In the genomic region with DNA sequence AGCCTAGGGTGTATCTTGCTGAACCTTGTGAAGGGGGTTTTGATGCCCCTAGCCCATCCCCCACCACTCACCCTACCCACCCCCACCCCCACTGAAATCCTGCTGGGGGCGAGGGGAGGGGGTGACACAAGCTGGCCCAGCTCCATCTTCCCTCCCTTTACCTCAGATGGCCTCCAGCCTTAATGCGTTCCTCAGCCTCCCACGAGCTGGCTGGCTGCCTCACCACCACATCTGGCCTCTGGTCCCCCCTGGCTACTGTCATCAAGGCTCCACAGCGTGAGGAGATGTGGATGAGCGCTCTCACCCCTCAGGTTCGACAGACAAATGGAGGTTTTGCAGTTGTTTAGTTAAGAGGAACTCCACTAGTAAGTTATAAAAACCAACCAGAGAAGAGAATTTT, we compare ENCODE assay signal across 24 mouse cellular contexts. TPM values are rescaled to one million over a fixed set of nuclear protein-coding genes. Genes with fewer than 3 reads are reported as not detected.
DNase-seq lines count a peak whose midpoint lies in the region; ATAC-seq lines count a peak whose summit lies in the region.
"Had no signal": no experiment of that assay in that cellular context is flagged by ENCODE, and none has a peak within 500 bp of the region (broad histone marks: within the 10 kb centered on the region; RNA-seq: fewer than 3 reads in every experiment).

No protein-coding gene starts in this region.

- no peak overlapping the region for H3K4me3 ChIP-seq in midbrain, embryonic 13.5 days (replicated peaks)
- H3K4me3 ChIP-seq: heart, adult 2 months; heart, embryonic 15.5 days; hindbrain, embryonic 12.5 days; layer of hippocampus, adult 2 months; midbrain, embryonic 10.5 days had no signal

- H3K27ac ChIP-seq in midbrain, embryonic 13.5 days, result no peak overlapping the region
- H3K27ac ChIP-seq: heart, adult 2 months; heart, embryonic 15.5 days; hindbrain, embryonic 12.5 days; layer of hippocampus, adult 2 months; macrophage; midbrain, embryonic 10.5 days had no signal

- 45% methylated on average over 6 of the region's 6 CpGs for WGBS in midbrain, embryonic 13.5 days

- no peak overlapping the region for H3K9ac ChIP-seq in midbrain, embryonic 13.5 days (replicated peaks)
- H3K9ac ChIP-seq: heart, embryonic 15.5 days; hindbrain, embryonic 12.5 days had no signal

- H3K9me3 ChIP-seq in midbrain, embryonic 13.5 days, result no peaks in the 10 kb centered on the region
- H3K9me3 ChIP-seq: heart, embryonic 15.5 days; hindbrain, embryonic 12.5 days; midbrain, embryonic 10.5 days had no signal

- H3K4me2 ChIP-seq in midbrain, embryonic 13.5 days (replicated peaks), result no peak overlapping the region
- H3K4me2 ChIP-seq: heart, embryonic 15.5 days; hindbrain, embryonic 12.5 days had no signal

- peaks cover 9% of the 10 kb centered on the region; the same call in 1 of the 2 replicates for H3K4me1 ChIP-seq in midbrain, embryonic 13.5 days (replicated peaks)
- H3K4me1 ChIP-seq: heart, embryonic 15.5 days had no signal

- peak; percentile 44 to 56 for DNase-seq in cerebellum, postnatal 10 days
- no peak for DNase-seq in cerebellum, adult 18-20 months
- DNase-seq in heart, postnatal 4 days, result peak; percentile 11
- DNase-seq in heart, adult 18-20 months, result no peak
- DNase-seq in retina, postnatal 1 day, result peak; percentile 44
- DNase-seq in retina, embryonic 14.5 days (ENCODE audit: low spot score), result no peak
- no peak for DNase-seq in kidney, postnatal 36 days
- DNase-seq: adrenal gland, postnatal 10 days; cerebellum, postnatal 36 days; heart, adult 2 months; kidney, adult 2 months; kidney, postnatal 10 days; right cerebral cortex, postnatal 4 days; thymus, postnatal 14 days had no signal

- H3K27me3 ChIP-seq in midbrain, embryonic 13.5 days, result peaks cover 4% of the 10 kb centered on the region; the same call in 1 of the 2 replicates
- H3K27me3 ChIP-seq: hindbrain, embryonic 12.5 days had no signal

- H3K36me3 ChIP-seq in midbrain, embryonic 13.5 days, result no peaks in the 10 kb centered on the region
- H3K36me3 ChIP-seq: heart, embryonic 15.5 days; hindbrain, embryonic 12.5 days; midbrain, embryonic 10.5 days had no signal

- no peak for ATAC-seq in midbrain, embryonic 13.5 days
- ATAC-seq: forebrain, embryonic 16.5 days; inflammation-experienced regulatory T-cells, adult 6 months had no signal

RNA-seq across cellular contexts. Expression of a gene that starts 30.3 kb away (rescaled TPM):
- total RNA-seq in heart, postnatal 4 days (2021), result under 1 TPM; 0.29 to 0.52 TPM
- total RNA-seq in heart, adult 18-20 months (2021), result not detected
- polyA plus RNA-seq in midbrain, embryonic 13.5 days (2015; fragmentation: Nextera tagmentation; extraction: Ambion mirVana), result 14.8 and 18.9 TPM in 2 replicates
- total RNA-seq: heart, adult 2 months; liver, adult 2 months; monocyte, adult 5-6 weeks had no signal
- polyA plus RNA-seq: heart, adult 2 months; inflammation-experienced regulatory T-cells, adult 6 months; liver, adult 2 months; macrophage had no signal

RNA-seq across cellular contexts. Expression of a gene that starts 56.7 kb away (rescaled TPM):
- total RNA-seq in heart, postnatal 4 days (2021), result 10 to 100 TPM; 17.7 to 18.0 TPM
- 10 to 100 TPM; 22.8 to 28.9 TPM for total RNA-seq in heart, adult 18-20 months (2021)
- polyA plus RNA-seq in midbrain, embryonic 13.5 days (2015; fragmentation: Nextera tagmentation; extraction: Ambion mirVana), result 14.7 and 15.7 TPM in 2 replicates

Comparison
In these comparisons a context has a peak if more than half of its experiments do, and no peak if none do; other contexts are left out.
1. DNase-seq: peak in cerebellum, postnatal 10 days (2 of 2), heart, postnatal 4 days (single experiment) and retina, postnatal 1 day (single experiment); none in cerebellum, adult 18-20 months (0 of 2), heart, adult 18-20 months (0 of 2), retina, embryonic 14.5 days (single experiment) and kidney, postnatal 36 days (0 of 2).